1 mouse cellular context compared by ENCODE assay signal in genomic region chr11:83974561-83975346, GRCm38 (mm10).
TF ChIP-seq lines count a peak whose summit lies in the region.

No protein-coding gene starts in this region.

TF ChIP-seq in CH12.LX, 34 proteins besides CTCF, POLR2A, EP300 and RAD21 (continued from another document):
- TF ChIP-seq MEF2A (IDR thresholded peaks at IDR 0.05; ENCODE audit: borderline replicate concordance, low read depth, low read length) (no peak; the same call in 1 of the 2 replicates), TBP (conservative IDR thresholded peaks at IDR 0.05; ENCODE audit: low read depth, low read length) (no peak)
